Mouse (Mus musculus) neural tube, embryonic 13.5 days (tissue): Measurements from ENCODE around the gene Hmcn2. TPM values are rescaled to one million over a fixed set of nuclear protein-coding genes. Genes with fewer than 3 reads are reported as not detected.

Experiments used
- ATAC-seq: fragments of 200-750 bp; cut with Nextera tagmentation; 2 replicates; pipeline ENCODE4 v1.8.0; 2017; ENCODE audit warnings: low read depth, mild to moderate bottlenecking, moderate TSS enrichment, moderate library complexity
- H3K27ac ChIP-seq: fragments of 300-500 bp; sonication (generic); replicated peaks from 2 replicates; pipeline ENCODE4 v1.5.1; 2015; ENCODE audit warnings: moderate library complexity, mild to moderate bottlenecking, inconsistent platforms
- H3K27me3 ChIP-seq: fragments of 300-500 bp; sonication (generic); 2 replicates; pipeline ENCODE4 v1.6.1; 2015; ENCODE audit warnings: mild to moderate bottlenecking, inconsistent platforms
- H3K36me3 ChIP-seq: fragments of 300-500 bp; sonication (generic); 2 replicates; pipeline ENCODE4 v1.6.1; 2015; ENCODE audit warnings: mild to moderate bottlenecking, inconsistent platforms
- H3K4me1 ChIP-seq: fragments of 300-500 bp; sonication (generic); replicated peaks from 2 replicates; pipeline ENCODE4 v1.6.1; 2015; ENCODE audit warnings: inconsistent platforms
- H3K4me2 ChIP-seq: fragments of 300-500 bp; sonication (generic); 2 replicates; pipeline ENCODE4 v1.6.1; 2015; ENCODE audit warnings: inconsistent platforms, mild to moderate bottlenecking, moderate library complexity
- H3K4me3 ChIP-seq: fragments of 300-500 bp; sonication (generic); 2 replicates; pipeline ENCODE4 v1.5.1; 2015; ENCODE audit warnings: mild to moderate bottlenecking, inconsistent platforms
- H3K9ac ChIP-seq: fragments of 300-500 bp; sonication (generic); 2 replicates; pipeline ENCODE4 v1.6.1; 2015; ENCODE audit warnings: moderate library complexity, mild to moderate bottlenecking, inconsistent platforms
- H3K9me3 ChIP-seq: fragments of 300-500 bp; sonication (generic); 2 replicates; pipeline ENCODE4 v1.6.1; 2016; ENCODE audit warnings: inconsistent platforms
- WGBS: fragments of 180-500 bp; shearing (Covaris S2); methylation state at CpG from one replicate; pipeline ENCODE4 v1.1.7; 2015; 5-methylcytosine and 5-hydroxymethylcytosine counted together
- polyA plus RNA-seq: library from polyadenylated mRNA; unstranded; fragments of >200 nt; fragmentation: Nextera tagmentation; extraction: Ambion mirVana; gene quantifications from 2 replicates; pipeline ENCODE4 v1.2.1, GENCODE M21; 2015

The Hmcn2 gene
- polyA plus RNA-seq, 1 experiment from 2014 or later, result 0.06 TPM

- no peak overlapping the region for H3K4me3 ChIP-seq
- 19% methylated on average over 1 of the region's 1 CpGs for WGBS
- no peaks in the 10 kb centered on the region for H3K36me3 ChIP-seq
- no peak overlapping the region for H3K9ac ChIP-seq
- peak overlapping the region; percentile 18; the same call in 1 of the 2 replicates for H3K4me2 ChIP-seq
- H3K9me3 ChIP-seq, result no peaks in the 10 kb centered on the region
- H3K27ac ChIP-seq, result peak overlapping the region; percentile 35
- peaks cover 85% of the 10 kb centered on the region for H3K4me1 ChIP-seq
- peaks cover 88% of the 10 kb centered on the region for H3K27me3 ChIP-seq
- no peak for ATAC-seq
Observed at GRCm38 (mm10) chr2:31496141-31496540, 181.9 kb downstream of the Hmcn2 start.

- ATAC-seq, result no peak
- H3K4me2 ChIP-seq, result no peak overlapping the region
- no peak overlapping the region for H3K9ac ChIP-seq
- H3K9me3 ChIP-seq, result no peaks in the 10 kb centered on the region
- H3K4me3 ChIP-seq, result no peak overlapping the region
- H3K27ac ChIP-seq, result peak overlapping the region; percentile 64; the same call in 1 of the 2 replicates
- no peaks in the 10 kb centered on the region for H3K36me3 ChIP-seq
- 18% methylated on average over 7 of the region's 7 CpGs for WGBS
- peaks cover 93% of the 10 kb centered on the region for H3K4me1 ChIP-seq
- peaks cover 87% of the 10 kb centered on the region for H3K27me3 ChIP-seq
Observed at GRCm38 (mm10) chr2:31497113-31497512, 182.9 kb downstream of the Hmcn2 start.

GRCm38 (mm10) chr2:31497635-31498034 lies 183.4 kb downstream of the Hmcn2 start:
- Histone ChIP-seq H3K27ac (peak overlapping the region; percentile 64), H3K9ac (no peak overlapping the region), H3K27me3 (peaks cover 88% of the 10 kb centered on the region), H3K9me3 (no peaks in the 10 kb centered on the region), H3K4me2 (peak overlapping the region; percentile 25; the same call in 1 of the 2 replicates), H3K4me1 (peaks cover 98% of the 10 kb centered on the region), H3K4me3 (no peak overlapping the region), H3K36me3 (no peaks in the 10 kb centered on the region)
- 35% methylated on average over 19 of the region's 19 CpGs for WGBS
- ATAC-seq, result no peak

GRCm38 (mm10) chr2:31499327-31500291 lies 185.4 kb downstream of the Hmcn2 start:
- WGBS, result 5% methylated on average over 21 of the region's 21 CpGs
- Histone ChIP-seq H3K9me3 (no peaks in the 10 kb centered on the region), H3K9ac (no peak overlapping the region), H3K4me3 (no peak overlapping the region), H3K27me3 (peaks cover 88% of the 10 kb centered on the region), H3K4me2 (peak overlapping the region; percentile 13; the same call in 1 of the 2 replicates), H3K36me3 (no peaks in the 10 kb centered on the region), H3K27ac (peak overlapping the region; percentile 54), H3K4me1 (peaks cover 94% of the 10 kb centered on the region)
- ATAC-seq, result peak; percentile 28

GRCm38 (mm10) chr2:31500292-31501204 lies 186.3 kb downstream of the Hmcn2 start:
- peak; percentile 48; the same call in 1 of the 2 replicates for ATAC-seq
- peak overlapping the region; percentile 54 for H3K27ac ChIP-seq

GRCm38 (mm10) chr2:31501448-31502130 lies 187.4 kb downstream of the Hmcn2 start:
- 33% methylated on average over 20 of the region's 20 CpGs for WGBS
- no peak for ATAC-seq
- H3K9me3 ChIP-seq, result no peaks in the 10 kb centered on the region
- no peak overlapping the region for H3K4me2 ChIP-seq
- peaks cover 98% of the 10 kb centered on the region for H3K27me3 ChIP-seq
- no peaks in the 10 kb centered on the region for H3K36me3 ChIP-seq
- no peak overlapping the region for H3K4me3 ChIP-seq
- H3K27ac ChIP-seq, result no peak overlapping the region
- H3K9ac ChIP-seq, result no peak overlapping the region
- H3K4me1 ChIP-seq, result peaks cover 86% of the 10 kb centered on the region

More at GRCm38 (mm10) chr2:31500292-31501204, 186.3 kb downstream of the Hmcn2 start:
- Histone ChIP-seq H3K4me2 (peak overlapping the region; percentile 13; the same call in 1 of the 2 replicates), H3K9me3 (no peaks in the 10 kb centered on the region), H3K4me3 (no peak overlapping the region), H3K27me3 (peaks cover 95% of the 10 kb centered on the region), H3K9ac (no peak overlapping the region), H3K36me3 (no peaks in the 10 kb centered on the region), H3K4me1 (peaks cover 94% of the 10 kb centered on the region)
- WGBS, result 23% methylated on average over 24 of the region's 24 CpGs

GRCm38 (mm10) chr2:31502616-31503522 lies 188.7 kb downstream of the Hmcn2 start:
- Histone ChIP-seq H3K27ac (no peak overlapping the region), H3K9ac (no peak overlapping the region), H3K4me1 (peaks cover 74% of the 10 kb centered on the region), H3K9me3 (no peaks in the 10 kb centered on the region), H3K4me2 (no peak overlapping the region), H3K4me3 (no peak overlapping the region), H3K36me3 (no peaks in the 10 kb centered on the region), H3K27me3 (peaks cover 98% of the 10 kb centered on the region)
- no peak for ATAC-seq
- WGBS, result 55% methylated on average over 15 of the region's 15 CpGs

GRCm38 (mm10) chr2:31505472-31505871 lies 191.3 kb downstream of the Hmcn2 start:
- Histone ChIP-seq H3K36me3 (no peaks in the 10 kb centered on the region), H3K27ac (0 out of 2 replicates have a peak overlapping the region, but pooled peaks have one; percentile 18), H3K27me3 (peaks cover 99% of the 10 kb centered on the region), H3K4me2 (no peak overlapping the region), H3K4me1 (peaks cover 48% of the 10 kb centered on the region), H3K9me3 (no peaks in the 10 kb centered on the region), H3K9ac (no peak overlapping the region), H3K4me3 (no peak overlapping the region)
- no peak for ATAC-seq
- WGBS, result 48% methylated on average over 11 of the region's 11 CpGs

GRCm38 (mm10) chr2:31508851-31509250 lies 194.6 kb downstream of the Hmcn2 start:
- H3K27ac ChIP-seq, result no peak overlapping the region
- no peak for ATAC-seq
- peaks cover 99% of the 10 kb centered on the region for H3K27me3 ChIP-seq
- H3K36me3 ChIP-seq, result no peaks in the 10 kb centered on the region
- H3K9me3 ChIP-seq, result no peaks in the 10 kb centered on the region
- no peak overlapping the region for H3K4me2 ChIP-seq
- no peak overlapping the region for H3K4me3 ChIP-seq
- 95% methylated on average over 6 of the region's 6 CpGs for WGBS
- H3K9ac ChIP-seq, result no peak overlapping the region
- peaks cover 15% of the 10 kb centered on the region for H3K4me1 ChIP-seq
